Mouse (Mus musculus) heart, embryonic 15.5 days (tissue): ENCODE results near the gene Pabpn1. TPM values are rescaled to one million over a fixed set of nuclear protein-coding genes. Genes with fewer than 3 reads are reported as not detected.
"Not testable (repeated sequence)": the region's sequence is repeated elsewhere in the genome, so short reads cannot be mapped to it uniquely, and the experiment has no call there.

ENCODE experiments used
- ATAC-seq: fragments of 200-750 bp; cut with Nextera tagmentation; replicated peaks from 2 replicates; pipeline ENCODE4 v1.8.0; 2017; ENCODE audit warnings: low read depth, moderate TSS enrichment; ENCODE audit not compliant: insufficient number of reproducible peaks, insufficient read depth, low FRiP score
- H3K27ac ChIP-seq: fragments of 300-500 bp; sonication (generic); 2 replicates; pipeline ENCODE4 v1.5.1; 2015; ENCODE audit warnings: mild to moderate bottlenecking, inconsistent platforms
- H3K27me3 ChIP-seq: fragments of 300-500 bp; sonication (generic); 2 replicates; pipeline ENCODE4 v1.6.1; 2015; ENCODE audit warnings: inconsistent platforms
- H3K36me3 ChIP-seq: fragments of 300-500 bp; sonication (generic); 2 replicates; pipeline ENCODE4 v1.6.1; 2015; ENCODE audit warnings: mild to moderate bottlenecking, inconsistent platforms
- H3K4me1 ChIP-seq: fragments of 300-500 bp; sonication (generic); replicated peaks from 2 replicates; pipeline ENCODE4 v1.6.1; 2015; ENCODE audit warnings: inconsistent platforms
- H3K4me2 ChIP-seq: fragments of 300-500 bp; sonication (generic); 2 replicates; pipeline ENCODE4 v1.6.1; 2015; ENCODE audit warnings: inconsistent platforms, mild to moderate bottlenecking, moderate library complexity
- H3K4me3 ChIP-seq: fragments of 300-500 bp; sonication (generic); 2 replicates; pipeline ENCODE4 v1.5.1; 2015; ENCODE audit warnings: mild to moderate bottlenecking, inconsistent platforms
- H3K9ac ChIP-seq: fragments of 300-500 bp; sonication (generic); 2 replicates; pipeline ENCODE4 v1.6.1; 2015; ENCODE audit warnings: mild to moderate bottlenecking, inconsistent platforms
- H3K9me3 ChIP-seq: fragments of 300-500 bp; sonication (generic); replicated peaks from 2 replicates; pipeline ENCODE4 v1.6.1; 2016; ENCODE audit warnings: inconsistent platforms
- WGBS: fragments of 180-500 bp; shearing (Covaris S2); methylation state at CpG from one replicate; pipeline ENCODE4 v1.1.7; 2015; ENCODE audit warnings: mixed read lengths; 5-methylcytosine and 5-hydroxymethylcytosine counted together
- polyA plus RNA-seq: library from polyadenylated mRNA; unstranded; fragments of >200 nt; fragmentation: Nextera tagmentation; extraction: Ambion mirVana; gene quantifications from 2 replicates; pipeline ENCODE4 v1.2.1, GENCODE M21; 2015

The Pabpn1 gene
- polyA plus RNA-seq, 1 experiment from 2014 or later, result 56.5 TPM

- H3K9me3 ChIP-seq, result no peaks in the 10 kb centered on the region
- ATAC-seq, result peak; percentile 32
- peaks cover 7% of the 10 kb centered on the region for H3K4me1 ChIP-seq
- H3K36me3 ChIP-seq, result peaks cover 27% of the 10 kb centered on the region
- 0 out of 2 replicates have a peak overlapping the region, but pooled peaks have one; percentile 4 for H3K27ac ChIP-seq
- no peaks in the 10 kb centered on the region; the same call in 1 of the 2 replicates for H3K27me3 ChIP-seq
- no peak overlapping the region for H3K9ac ChIP-seq
- WGBS, result 54% methylated on average over 15 of the region's 15 CpGs
- H3K4me2 ChIP-seq, result no peak overlapping the region
- no peak overlapping the region for H3K4me3 ChIP-seq
Measured at GRCm38 (mm10) chr14:54938431-54939219, 46.3 kb downstream of the Pabpn1 start.

GRCm38 (mm10) chr14:54939434-54940175 lies 47.3 kb downstream of the Pabpn1 start:
- H3K9ac ChIP-seq, result no peak overlapping the region
- peak; percentile 43; the same call in 1 of the 2 replicates for ATAC-seq
- peak overlapping the region; percentile 58 for H3K27ac ChIP-seq
- H3K27me3 ChIP-seq, result no peaks in the 10 kb centered on the region; the same call in 1 of the 2 replicates
- peaks cover 32% of the 10 kb centered on the region for H3K36me3 ChIP-seq
- H3K4me3 ChIP-seq, result no peak overlapping the region
- WGBS, result 38% methylated on average over 12 of the region's 12 CpGs
- peaks cover 7% of the 10 kb centered on the region for H3K4me1 ChIP-seq
- no peaks in the 10 kb centered on the region for H3K9me3 ChIP-seq
- no peak overlapping the region for H3K4me2 ChIP-seq

GRCm38 (mm10) chr14:54940176-54940530 lies 47.9 kb downstream of the Pabpn1 start:
- H3K36me3 ChIP-seq, result peaks cover 36% of the 10 kb centered on the region
- no peak overlapping the region for H3K4me3 ChIP-seq
- H3K9ac ChIP-seq, result peak overlapping the region; percentile 24; the same call in 1 of the 2 replicates
- peaks cover 7% of the 10 kb centered on the region for H3K4me1 ChIP-seq
- no peak overlapping the region for H3K4me2 ChIP-seq
- 54% methylated on average over 3 of the region's 3 CpGs for WGBS
- peak overlapping the region; percentile 58 for H3K27ac ChIP-seq
- H3K9me3 ChIP-seq, result no peaks in the 10 kb centered on the region
- ATAC-seq, result no peak
- H3K27me3 ChIP-seq, result no peaks in the 10 kb centered on the region; the same call in 1 of the 2 replicates

- peaks cover 40% of the 10 kb centered on the region for H3K36me3 ChIP-seq
Measured at GRCm38 (mm10) chr14:54941024-54941978, 49.0 kb downstream of the Pabpn1 start.

GRCm38 (mm10) chr14:54942479-54942878 lies 50.2 kb downstream of the Pabpn1 start:
- no peak for ATAC-seq
- H3K9me3 ChIP-seq, result no peaks in the 10 kb centered on the region
- no peak overlapping the region for H3K9ac ChIP-seq
- WGBS, result 80% methylated on average over 8 of the region's 8 CpGs
- peaks cover 48% of the 10 kb centered on the region for H3K36me3 ChIP-seq
- no peak overlapping the region for H3K4me3 ChIP-seq
- peaks cover 4% of the 10 kb centered on the region; the same call in 1 of the 2 replicates for H3K4me1 ChIP-seq
- no peak overlapping the region for H3K4me2 ChIP-seq
- no peaks in the 10 kb centered on the region for H3K27me3 ChIP-seq
- no peak overlapping the region for H3K27ac ChIP-seq

More at GRCm38 (mm10) chr14:54941024-54941978, 49.0 kb downstream of the Pabpn1 start:
- H3K4me1 ChIP-seq, result peaks cover 11% of the 10 kb centered on the region
- WGBS, result 58% methylated on average over 13 of the region's 13 CpGs
- no peak overlapping the region for H3K27ac ChIP-seq
- ATAC-seq, result no peak
- no peak overlapping the region for H3K4me3 ChIP-seq
- H3K27me3 ChIP-seq, result no peaks in the 10 kb centered on the region; the same call in 1 of the 2 replicates
- H3K9me3 ChIP-seq, result no peaks in the 10 kb centered on the region
- H3K4me2 ChIP-seq, result no peak overlapping the region
- H3K9ac ChIP-seq, result no peak overlapping the region

- Histone ChIP-seq H3K27ac (no peak overlapping the region; the same call in 1 of the 2 replicates), H3K27me3 (no peaks in the 10 kb centered on the region), H3K4me1 (peaks cover 8% of the 10 kb centered on the region), H3K9ac (no peak overlapping the region), H3K9me3 (no peaks in the 10 kb centered on the region), H3K4me2 (no peak overlapping the region), H3K36me3 (peaks cover 58% of the 10 kb centered on the region), H3K4me3 (no peak overlapping the region)
- 94% methylated on average over 7 of the region's 7 CpGs for WGBS
- no peak for ATAC-seq
Measured at GRCm38 (mm10) chr14:54943971-54944370, 51.7 kb downstream of the Pabpn1 start.

GRCm38 (mm10) chr14:54944939-54945338 lies 52.6 kb downstream of the Pabpn1 start:
- Histone ChIP-seq H3K4me3 (no peak overlapping the region), H3K9me3 (no peaks in the 10 kb centered on the region), H3K36me3 (peaks cover 68% of the 10 kb centered on the region), H3K4me2 (no peak overlapping the region), H3K4me1 (peaks cover 15% of the 10 kb centered on the region), H3K9ac (no peak overlapping the region), H3K27me3 (no peaks in the 10 kb centered on the region), H3K27ac (no peak overlapping the region)
- WGBS, result 61% methylated on average over 2 of the region's 2 CpGs
- ATAC-seq, result no peak

GRCm38 (mm10) chr14:54945975-54946704 lies 53.8 kb downstream of the Pabpn1 start:
- H3K27me3 ChIP-seq, result no peaks in the 10 kb centered on the region
- peak; percentile 18; the same call in 1 of the 2 replicates for ATAC-seq
- WGBS, result 40% methylated on average over 19 of the region's 19 CpGs
- H3K9me3 ChIP-seq, result no peaks in the 10 kb centered on the region
- H3K4me1 ChIP-seq, result peaks cover 15% of the 10 kb centered on the region
- H3K9ac ChIP-seq, result no peak overlapping the region
- no peak overlapping the region for H3K4me2 ChIP-seq
- no peak overlapping the region for H3K27ac ChIP-seq
- peaks cover 73% of the 10 kb centered on the region for H3K36me3 ChIP-seq
- no peak overlapping the region for H3K4me3 ChIP-seq

GRCm38 (mm10) chr14:54947008-54947407 lies 54.7 kb downstream of the Pabpn1 start:
- not testable (repeated sequence) for H3K27ac ChIP-seq, H3K9me3 ChIP-seq, H3K4me2 ChIP-seq, H3K9ac ChIP-seq, H3K4me3 ChIP-seq, ATAC-seq, H3K27me3 ChIP-seq
- 78% methylated on average over 11 of the region's 11 CpGs for WGBS
- peaks cover 71% of the 10 kb centered on the region for H3K36me3 ChIP-seq
- H3K4me1 ChIP-seq, result peaks cover 15% of the 10 kb centered on the region
